Mouse (Mus musculus) lung, postnatal 36 days (tissue): ENCODE measurements around the gene Spaca9.

Experiments used
- DNase-seq: peaks from one replicate; pipeline ENCODE4 v3.0.0; 2022; ENCODE audit warnings: mixed read lengths

Spaca9 gene

DNA sequence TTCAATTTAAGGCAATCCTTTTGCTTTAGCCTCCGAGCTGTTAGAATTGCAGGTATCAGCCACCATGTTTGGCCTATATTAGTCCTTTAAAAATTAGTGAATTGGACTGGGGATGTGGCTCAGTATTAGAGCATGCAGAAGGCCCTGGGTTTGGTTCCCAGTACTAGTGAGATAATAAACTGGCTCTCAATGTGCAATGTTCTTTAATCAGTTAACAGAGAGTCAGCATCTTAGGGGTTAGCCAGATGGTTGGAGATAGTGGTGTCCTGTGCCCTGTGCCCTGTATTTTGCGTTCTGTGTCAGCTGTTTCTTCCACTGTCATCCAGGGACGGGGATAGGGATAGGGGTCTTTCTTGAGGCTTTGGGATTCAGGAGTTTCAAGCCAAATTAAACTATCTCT, 36.6 kb downstream of the Spaca9 start:
- DNase-seq: no peak

DNA sequence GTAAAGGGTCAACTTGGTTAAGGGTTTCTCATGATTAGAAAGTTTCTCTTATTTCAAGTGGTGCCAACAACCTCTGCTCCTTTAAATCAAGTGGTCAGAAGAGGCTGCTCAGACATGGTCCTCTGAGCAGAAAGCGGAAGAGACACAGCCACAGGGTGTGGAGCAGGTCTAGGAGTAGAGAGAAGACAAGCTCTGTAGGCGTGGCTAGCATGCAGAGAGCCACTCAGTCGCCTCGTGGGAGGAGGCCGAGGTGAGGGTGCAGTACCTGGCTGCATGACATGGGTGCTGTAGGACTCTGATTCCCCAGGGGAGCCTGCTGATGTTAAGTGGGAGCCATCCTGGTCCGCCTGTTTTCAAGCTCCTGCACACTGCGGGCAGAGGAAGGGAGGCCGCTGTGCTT, 43.3 kb downstream of the Spaca9 start:
- DNase-seq: peak; percentile 52

DNA sequence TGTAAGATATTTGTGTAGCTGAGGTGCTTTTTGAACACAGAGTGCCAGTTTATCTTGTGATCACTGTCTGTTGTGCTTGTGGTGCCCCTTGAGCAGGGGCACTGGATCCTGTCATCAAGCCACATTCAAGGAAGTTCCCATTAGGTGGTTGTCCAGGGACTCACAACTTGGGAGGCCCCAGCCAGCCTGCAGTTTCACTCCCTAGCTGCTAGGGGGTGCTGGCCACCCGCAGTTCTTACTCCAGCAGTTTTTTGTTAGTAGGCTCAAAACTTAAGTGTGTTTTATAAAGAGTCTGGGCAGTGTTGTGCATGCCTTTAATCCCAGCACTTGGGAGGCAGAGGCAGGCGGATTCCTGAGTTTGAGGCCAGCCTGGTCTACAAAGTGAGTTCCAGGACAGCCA, 45.2 kb downstream of the Spaca9 start:
- DNase-seq: peak; percentile 25

DNA sequence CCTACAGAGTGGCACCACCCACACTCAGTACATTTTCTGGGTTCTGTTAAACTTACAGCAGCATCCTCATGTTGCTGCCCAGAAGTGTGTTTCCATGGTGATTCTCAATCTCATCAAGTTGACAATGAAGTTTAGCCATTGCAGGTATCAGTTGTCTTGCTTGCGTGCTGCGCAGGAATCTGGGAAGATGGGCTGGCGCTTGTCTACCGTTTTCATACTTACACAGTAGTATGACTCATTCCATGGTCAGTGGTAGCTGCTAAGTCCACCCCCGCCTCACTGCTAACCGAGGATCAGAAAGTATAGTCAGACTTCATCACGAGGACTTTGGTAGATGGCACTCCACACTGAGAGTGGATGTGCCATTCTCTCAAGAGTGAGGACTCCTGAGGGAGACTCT, 46.2 kb downstream of the Spaca9 start:
- no peak for DNase-seq

DNA sequence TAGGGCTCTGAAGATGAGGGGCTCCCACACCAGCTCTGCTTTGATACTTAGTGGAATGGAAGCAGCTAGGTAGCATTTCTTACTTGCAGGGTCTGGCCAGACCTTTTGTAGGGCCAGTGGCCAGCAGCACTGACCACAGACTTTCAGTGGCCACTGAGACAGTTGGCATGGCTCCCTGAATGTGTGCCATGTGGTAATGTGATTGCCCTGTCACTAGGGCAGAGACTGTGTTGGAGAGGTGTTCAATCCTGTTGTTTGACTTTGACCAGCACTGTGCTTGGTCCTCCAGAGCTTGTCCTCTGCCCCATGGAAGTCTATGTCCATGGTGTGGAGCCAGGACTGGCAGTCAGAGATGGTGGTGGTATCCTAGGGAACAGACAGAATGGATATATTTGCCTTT, 49.0 kb downstream of the Spaca9 start:
- DNase-seq: no peak

DNA sequence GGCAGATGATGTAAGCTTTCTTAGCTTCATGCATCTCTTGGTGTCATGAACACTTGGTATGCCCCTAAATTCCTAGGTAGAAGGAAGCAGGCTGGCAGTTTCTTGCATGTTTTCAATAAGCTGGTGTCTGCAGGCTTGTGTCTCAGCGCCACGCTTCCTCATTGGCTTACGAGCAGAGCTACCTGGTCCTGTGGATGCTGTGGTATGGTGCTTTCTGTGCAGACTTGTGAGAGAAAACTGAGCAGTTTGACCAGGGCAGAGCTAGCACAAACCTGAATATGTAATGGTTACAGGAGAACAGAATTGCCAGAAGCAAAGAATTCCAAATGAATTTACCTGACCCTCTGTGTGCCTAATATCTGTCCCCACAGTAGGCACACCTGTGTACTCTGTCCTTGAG, 56.4 kb downstream of the Spaca9 start:
- DNase-seq: no peak
